Comparison of ENCODE assay signal across 9 mouse cellular contexts in the genomic region with DNA sequence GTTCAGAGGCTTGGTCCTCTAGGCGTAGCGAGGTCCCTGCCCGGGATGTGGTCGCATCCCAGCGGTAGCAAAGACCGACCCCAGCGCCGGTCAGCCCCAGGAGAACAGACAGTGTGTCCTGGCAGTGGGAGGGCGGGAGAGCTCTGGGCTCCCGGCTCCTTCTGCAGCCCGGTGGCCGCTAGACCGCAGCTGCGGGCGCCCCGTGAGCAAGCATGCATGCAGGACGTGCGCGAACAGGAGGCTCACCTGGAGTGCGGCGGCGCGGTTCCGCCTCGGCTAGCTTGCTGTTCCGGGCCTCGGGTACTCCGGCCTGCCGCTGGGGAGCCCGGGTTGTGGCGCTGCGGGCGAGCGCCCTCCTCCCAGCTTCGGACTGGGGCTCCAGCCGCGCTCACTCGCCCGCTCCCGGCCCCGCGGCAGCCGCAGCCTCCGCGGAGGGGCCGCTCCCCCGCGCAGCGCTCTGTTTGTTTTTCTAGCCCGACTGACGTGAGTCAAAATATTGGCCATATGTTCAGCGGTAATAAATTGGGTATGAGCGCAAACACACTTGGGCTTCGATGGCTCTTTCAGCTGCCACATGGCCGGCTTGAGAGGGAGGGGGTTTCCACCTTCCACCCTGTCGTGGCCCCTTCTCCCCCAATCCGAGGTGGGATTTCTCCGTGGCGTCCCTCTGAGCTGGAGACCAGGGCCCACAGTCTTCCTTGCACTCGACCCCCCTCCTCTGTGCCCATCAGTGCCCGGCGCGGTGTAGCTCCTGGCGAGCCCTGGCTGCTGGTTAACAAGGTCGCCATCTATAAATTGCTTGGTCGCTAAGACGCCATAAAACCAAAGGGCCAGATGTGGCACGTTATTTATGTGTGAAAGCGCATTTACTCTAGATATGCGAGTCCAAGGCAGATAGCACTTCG. TPM values are rescaled to one million over a fixed set of nuclear protein-coding genes. Genes with fewer than 3 reads are reported as not detected.
DNase-seq lines count a peak whose midpoint lies in the region; ATAC-seq lines count a peak whose summit lies in the region.
"Had no signal": no experiment of that assay in that cellular context is flagged by ENCODE, and none has a peak within 500 bp of the region (broad histone marks: within the 10 kb centered on the region; RNA-seq: fewer than 3 reads in every experiment).

No protein-coding gene starts in this region.

- H3K4me3 ChIP-seq in embryonic facial prominence, embryonic 14.5 days (ENCODE audit: low read depth, low read length) = peak overlapping the region; percentile 40
- peak overlapping the region; percentile 51 for H3K4me3 ChIP-seq in limb, embryonic 10.5 days

- H3K36me3 ChIP-seq in embryonic facial prominence, embryonic 14.5 days (ENCODE audit: control insufficient read depth, insufficient read depth, low read length) = no peaks in the 10 kb centered on the region
- H3K36me3 ChIP-seq in limb, embryonic 10.5 days = no peaks in the 10 kb centered on the region

- peak; percentile 42 for ATAC-seq in embryonic facial prominence, embryonic 14.5 days (ENCODE audit: low read depth)

- intact Hi-C loops in left cerebral cortex, postnatal 4 days (cut with DNase I) = loop anchor here (5.0 kb wide), 1 partner anchor 112 kb away; no protein-coding TSS in a partner anchor
- intact Hi-C loops in left cerebral cortex, postnatal 14 days (cut with DNase I) = loop anchor here (5.0 kb wide), 2 partner anchors 108 to 112 kb away; partner anchors contain the start of gene Nkx2-4

- DNase-seq in left cerebral cortex, postnatal 4 days = peak; percentile 6
- no peak for DNase-seq in left cerebral cortex, postnatal 14 days (ENCODE audit: low spot score in 2 of 2)
- no peak for DNase-seq in embryonic facial prominence, embryonic 14.5 days (ENCODE audit: low spot score)
- DNase-seq in limb, embryonic 10.5 days (ENCODE audit: low spot score) = peak; percentile 72
- peak; percentile 46 for DNase-seq in retina, postnatal 1 day
- DNase-seq in spleen, postnatal 10 days (ENCODE audit: low spot score in 2 of 2) = no peak
- DNase-seq in right cerebral cortex, postnatal 25 days = no peak
- DNase-seq in ovary, adult 18-20 months (ENCODE audit: low spot score) = no peak

- peaks cover 87% of the 10 kb centered on the region for H3K27me3 ChIP-seq in embryonic facial prominence, embryonic 14.5 days (replicated peaks; ENCODE audit: control insufficient read depth, insufficient read depth, low read length)
- H3K27me3 ChIP-seq in limb, embryonic 10.5 days (ENCODE audit: low read depth, poor library complexity, severe bottlenecking) = peaks cover 97% of the 10 kb centered on the region

- peak overlapping the region; percentile 27; the same call in 1 of the 2 replicates for H3K9ac ChIP-seq in embryonic facial prominence, embryonic 14.5 days (ENCODE audit: low read depth, low read length)

- H3K4me2 ChIP-seq in embryonic facial prominence, embryonic 14.5 days (ENCODE audit: low read depth, low read length) = peak overlapping the region; percentile 70

- under 1% methylated on average over 51 of the region's 71 CpGs for WGBS in embryonic facial prominence, embryonic 14.5 days
- under 1% methylated on average over 71 of the region's 71 CpGs for WGBS in limb, embryonic 10.5 days

- no peak overlapping the region for H3K27ac ChIP-seq in embryonic facial prominence, embryonic 14.5 days (replicated peaks; ENCODE audit: low read depth, low read length)
- H3K27ac ChIP-seq in limb, embryonic 10.5 days = peak overlapping the region; percentile 50; the same call in 1 of the 2 replicates

- H3K4me1 ChIP-seq in embryonic facial prominence, embryonic 14.5 days (ENCODE audit: control insufficient read depth, insufficient read depth, low read length) = peaks cover 13% of the 10 kb centered on the region
- H3K4me1 ChIP-seq in limb, embryonic 10.5 days = peaks cover 26% of the 10 kb centered on the region

- H3K9me3 ChIP-seq in embryonic facial prominence, embryonic 14.5 days (ENCODE audit: control insufficient read depth, low read length) = no peaks in the 10 kb centered on the region
- H3K9me3 ChIP-seq in limb, embryonic 10.5 days (replicated peaks) = no peaks in the 10 kb centered on the region

RNA-seq across cellular contexts. Expression of gene Nkx2-2, which starts 0.9 kb away (rescaled TPM):
- 1 to 10 TPM; 5.5 to 7.4 TPM for total RNA-seq in left cerebral cortex, postnatal 4 days (2021)
- total RNA-seq in left cerebral cortex, postnatal 14 days (2021) = 10 to 100 TPM in 1 of 2 experiments, 1 to 10 TPM in 1; 9.5 to 11.1 TPM
- not detected in 2 replicates for polyA plus RNA-seq in embryonic facial prominence, embryonic 14.5 days (2014; fragmentation: Nextera tagmentation; extraction: Ambion mirVana)
- not detected in 2 replicates for polyA plus RNA-seq in limb, embryonic 10.5 days (2016; fragmentation: Nextera tagmentation; extraction: Ambion mirVana)
- total RNA-seq: adrenal gland, postnatal 36 days had no signal

Comparison
In these comparisons a context has a peak if more than half of its experiments do, and no peak if none do; other contexts are left out.
1. DNase-seq: peak in left cerebral cortex, postnatal 4 days (single experiment), limb, embryonic 10.5 days (single experiment) and retina, postnatal 1 day (single experiment); none in left cerebral cortex, postnatal 14 days (0 of 2), embryonic facial prominence, embryonic 14.5 days (single experiment), spleen, postnatal 10 days (0 of 2), right cerebral cortex, postnatal 25 days (single experiment) and ovary, adult 18-20 months (single experiment).